Mouse (Mus musculus) stomach, postnatal 0 days (tissue): Measurements from ENCODE around the gene Cyp4f13. TPM values are rescaled to one million over a fixed set of nuclear protein-coding genes. Genes with fewer than 3 reads are reported as not detected.

ENCODE experiments used
- ATAC-seq: fragments of 200-750 bp; cut with Nextera tagmentation; 2 replicates; pipeline ENCODE4 v1.8.0; 2017; ENCODE audit not compliant: low FRiP score, low TSS enrichment
- DNase-seq: peaks from one replicate; pipeline ENCODE4 v3.0.0-alpha.2; 2016; ENCODE audit warnings: low spot score
- H3K27ac ChIP-seq: fragments of 300-500 bp; sonication (generic); replicated peaks from 2 replicates; pipeline ENCODE4 v1.5.1; 2014; ENCODE audit warnings: mild to moderate bottlenecking, control low read depth
- H3K27me3 ChIP-seq: fragments of 300-500 bp; sonication (generic); 2 replicates; pipeline ENCODE4 v1.6.1; 2014; ENCODE audit warnings: low read length; ENCODE audit not compliant: control insufficient read depth, insufficient read depth
- H3K36me3 ChIP-seq: fragments of 300-500 bp; sonication (generic); 2 replicates; pipeline ENCODE4 v1.6.1; 2014; ENCODE audit warnings: low read length, mixed read lengths; ENCODE audit not compliant: control insufficient read depth, insufficient read depth
- H3K4me1 ChIP-seq: fragments of 300-500 bp; sonication (generic); replicated peaks from 2 replicates; pipeline ENCODE4 v1.6.1; 2014; ENCODE audit warnings: antibody characterized with exemption; ENCODE audit not compliant: control insufficient read depth, insufficient read depth
- H3K4me2 ChIP-seq: fragments of 300-500 bp; sonication (generic); replicated peaks from 2 replicates; pipeline ENCODE4 v1.6.1; 2014; ENCODE audit warnings: low read depth, mild to moderate bottlenecking, control low read depth, moderate library complexity
- H3K4me3 ChIP-seq: fragments of 300-500 bp; sonication (generic); 2 replicates; pipeline ENCODE4 v1.5.1; 2014; ENCODE audit warnings: low read depth, low read length, control low read depth
- H3K9ac ChIP-seq: fragments of 300-500 bp; sonication (generic); 2 replicates; pipeline ENCODE4 v1.6.1; 2014; ENCODE audit warnings: mild to moderate bottlenecking, low read length, control low read depth, mixed read lengths
- H3K9me3 ChIP-seq: fragments of 300-500 bp; sonication (generic); 2 replicates; pipeline ENCODE4 v1.6.1; 2016; ENCODE audit warnings: low read length; ENCODE audit not compliant: control insufficient read depth
- CTCF ChIP-seq: IDR thresholded peaks from 2 replicates; pipeline ENCODE4 v1.5.1; 2016; ENCODE audit warnings: antibody characterized with exemption, low read depth, mild to moderate bottlenecking, moderate library complexity
- EP300 ChIP-seq: optimal IDR thresholded peaks from 2 replicates; pipeline ENCODE3; 2016; ENCODE audit warnings: antibody characterized with exemption
- WGBS: fragments of 180-500 bp; shearing (Covaris S2); extraction: QIAGEN DNeasy Blood & Tissue Kit; methylation state at CpG from one replicate; pipeline ENCODE4 v1.1.7; 2014; 5-methylcytosine and 5-hydroxymethylcytosine counted together
- polyA plus RNA-seq: library from polyadenylated mRNA; unstranded; fragments of >200 nt; fragmentation: Nextera tagmentation; extraction: Ambion mirVana; gene quantifications from 2 replicates; pipeline ENCODE4 v1.2.1, GENCODE M21; 2015

The Cyp4f13 gene
- polyA plus RNA-seq, 1 experiment from 2014 or later, result 15.5 TPM

DNA sequence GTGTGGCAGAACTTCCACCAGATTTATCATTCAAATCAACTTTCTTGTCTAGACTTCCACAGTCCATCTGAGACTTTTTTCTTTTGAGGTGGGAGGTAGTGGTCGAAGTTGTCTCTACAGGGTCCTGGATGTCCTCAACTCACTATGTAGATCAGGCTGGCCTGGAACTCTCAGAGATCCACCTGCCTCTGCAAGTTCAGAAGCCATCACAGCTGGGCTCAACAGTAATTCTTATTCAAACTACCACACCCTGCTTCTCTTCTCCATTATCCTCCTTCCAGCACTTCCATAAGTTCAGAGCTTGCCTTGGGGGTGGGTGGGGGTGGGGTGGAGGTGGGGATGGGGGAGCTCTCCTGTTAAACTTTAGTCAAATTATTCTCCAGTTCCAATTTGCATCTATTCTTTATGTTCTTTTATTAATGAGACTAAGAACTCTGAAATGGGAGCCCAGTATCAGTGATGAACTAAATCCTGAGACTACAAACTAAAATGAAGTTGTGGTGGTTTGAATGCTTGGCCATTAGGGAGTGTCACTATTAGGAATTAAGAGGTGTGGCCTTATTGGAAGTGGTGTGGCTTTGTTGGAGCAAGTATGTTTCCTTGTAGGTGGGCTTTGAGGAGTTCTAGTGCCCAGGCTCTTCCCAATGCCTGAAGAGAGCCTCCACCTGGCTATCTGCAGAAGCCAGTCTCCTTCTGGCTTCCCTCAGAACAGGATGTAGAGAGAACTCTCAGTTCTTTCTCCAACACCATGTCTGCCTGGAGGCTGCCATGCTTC is 45.3 kb downstream of the Cyp4f13 start:
- Histone ChIP-seq H3K4me1 (no peaks in the 10 kb centered on the region), H3K36me3 (no peaks in the 10 kb centered on the region), H3K4me2 (no peak overlapping the region), H3K9me3 (no peaks in the 10 kb centered on the region), H3K9ac (no peak overlapping the region), H3K27me3 (no peaks in the 10 kb centered on the region), H3K27ac (no peak overlapping the region), H3K4me3 (no peak overlapping the region)
- 61% methylated on average over 1 of the region's 1 CpGs for WGBS
- DNase-seq (no peak), ATAC-seq (no peak)
- TF ChIP-seq CTCF, result no peak
- TF ChIP-seq EP300, result no peak

GRCm38 (mm10) chr17:32895421-32895820 is 51.8 kb downstream of the Cyp4f13 start:
- no peaks in the 10 kb centered on the region for H3K9me3 ChIP-seq

GRCm38 (mm10) chr17:32893901-32894300 is 53.3 kb downstream of the Cyp4f13 start:
- Histone ChIP-seq H3K27ac (no peak overlapping the region), H3K36me3 (no peaks in the 10 kb centered on the region), H3K9ac (no peak overlapping the region), H3K4me1 (peaks cover 5% of the 10 kb centered on the region), H3K4me3 (no peak overlapping the region), H3K9me3 (no peaks in the 10 kb centered on the region), H3K4me2 (no peak overlapping the region), H3K27me3 (no peaks in the 10 kb centered on the region)
- TF ChIP-seq CTCF (no peak), EP300 (no peak)
- 78% methylated on average over 3 of the region's 3 CpGs for WGBS
- ATAC-seq, result no peak
- DNase-seq, result no peak

More at GRCm38 (mm10) chr17:32895421-32895820, 51.8 kb downstream of the Cyp4f13 start:
- Histone ChIP-seq H3K27ac (no peak overlapping the region), H3K27me3 (no peaks in the 10 kb centered on the region), H3K9ac (no peak overlapping the region), H3K4me2 (no peak overlapping the region), H3K4me1 (peaks cover 2% of the 10 kb centered on the region), H3K4me3 (no peak overlapping the region), H3K36me3 (no peaks in the 10 kb centered on the region)
- DNase-seq, result no peak
- ATAC-seq, result no peak
- no peak for TF ChIP-seq CTCF
- TF ChIP-seq EP300, result no peak
- 82% methylated on average over 4 of the region's 4 CpGs for WGBS

DNA sequence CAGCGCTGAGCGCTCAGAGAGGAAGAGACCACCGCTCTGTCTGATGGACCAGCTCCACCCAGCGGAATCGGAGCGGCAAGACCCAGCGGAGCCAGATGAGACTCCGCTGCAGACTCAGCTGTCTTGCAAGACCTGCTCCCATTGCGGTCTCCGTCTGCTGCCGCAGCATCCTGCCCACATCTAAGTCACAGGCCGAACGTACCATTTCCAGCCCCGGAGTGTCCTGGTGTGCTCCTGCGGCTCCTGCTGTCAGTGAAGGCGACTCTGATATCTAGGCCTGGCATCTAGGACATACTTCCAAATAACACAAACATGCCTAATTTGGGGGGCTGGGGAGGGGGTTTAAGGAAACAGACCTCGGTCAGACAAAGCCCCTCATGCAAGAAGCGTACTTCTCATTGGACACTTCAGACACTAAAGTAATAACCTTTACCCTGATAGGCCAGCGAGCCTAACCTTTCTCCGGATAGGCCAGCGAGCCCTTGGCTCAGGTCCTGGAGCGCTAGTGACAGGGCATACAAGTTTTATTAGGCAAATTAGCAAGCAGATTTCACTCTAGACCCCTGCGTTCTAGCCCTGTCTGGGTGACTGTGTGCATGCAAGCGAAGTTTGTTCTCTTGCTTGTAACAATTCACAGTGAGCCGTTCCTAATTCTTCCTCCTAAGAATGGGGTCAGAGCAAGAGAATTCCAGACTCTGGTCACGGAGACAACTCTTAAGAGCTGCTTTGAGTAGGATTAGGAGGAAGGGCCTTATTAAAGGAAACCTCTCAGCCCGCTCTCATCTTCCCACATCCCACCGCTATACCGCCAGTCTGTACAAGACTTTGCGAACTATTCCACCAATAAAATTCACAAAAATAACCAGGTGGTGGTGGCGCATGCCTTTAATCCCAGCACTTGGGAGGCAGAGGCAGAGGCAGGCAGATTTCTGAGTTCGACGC is 55.7 kb downstream of the Cyp4f13 start, which contains the start of gene Zfp870:
Gene Zfp870, minus strand, starts transcription at position 404 of the 942 bp plus-strand sequence.
- Histone ChIP-seq H3K4me1 (peaks cover 5% of the 10 kb centered on the region), H3K9me3 (no peaks in the 10 kb centered on the region), H3K27ac (peak within 1 kb of the TSS; percentile 87), H3K4me3 (peak within 1 kb of the TSS; percentile 70), H3K9ac (peak within 1 kb of the TSS; percentile 78), H3K4me2 (peak within 1 kb of the TSS; percentile 58), H3K36me3 (no peaks in the 10 kb centered on the region), H3K27me3 (no peaks in the 10 kb centered on the region)
- ATAC-seq (peak; percentile 98), DNase-seq (peak; percentile 81)
- TF ChIP-seq CTCF (peak; percentile 69), EP300 (peak; percentile 46)
- WGBS, result 11% methylated on average over 31 of the region's 33 CpGs

GRCm38 (mm10) chr17:32890852-32891238 is 56.4 kb downstream of the Cyp4f13 start:
- no peak for TF ChIP-seq CTCF
- TF ChIP-seq EP300, result no peak
- peak overlapping the region; percentile 70 for H3K4me3 ChIP-seq
- DNase-seq, result peak; percentile 13
- peak; percentile 16; the same call in 1 of the 2 replicates for ATAC-seq
- peaks cover 5% of the 10 kb centered on the region for H3K4me1 ChIP-seq
- H3K36me3 ChIP-seq, result no peaks in the 10 kb centered on the region
- H3K4me2 ChIP-seq, result peak overlapping the region; percentile 58
- H3K27ac ChIP-seq, result peak overlapping the region; percentile 87
- no peaks in the 10 kb centered on the region for H3K9me3 ChIP-seq
- H3K27me3 ChIP-seq, result no peaks in the 10 kb centered on the region
- H3K9ac ChIP-seq, result peak overlapping the region; percentile 78
- under 1% methylated on average over 11 of the region's 11 CpGs for WGBS
